Mouse (Mus musculus): ENCODE measurements around the gene Zbtb25. TPM values are rescaled to one million over a fixed set of nuclear protein-coding genes. Genes with fewer than 3 reads are reported as not detected.

Gene Zbtb25
- polyA plus RNA-seq, 1 experiment from 2014 or later: 11.7 TPM

DNA sequence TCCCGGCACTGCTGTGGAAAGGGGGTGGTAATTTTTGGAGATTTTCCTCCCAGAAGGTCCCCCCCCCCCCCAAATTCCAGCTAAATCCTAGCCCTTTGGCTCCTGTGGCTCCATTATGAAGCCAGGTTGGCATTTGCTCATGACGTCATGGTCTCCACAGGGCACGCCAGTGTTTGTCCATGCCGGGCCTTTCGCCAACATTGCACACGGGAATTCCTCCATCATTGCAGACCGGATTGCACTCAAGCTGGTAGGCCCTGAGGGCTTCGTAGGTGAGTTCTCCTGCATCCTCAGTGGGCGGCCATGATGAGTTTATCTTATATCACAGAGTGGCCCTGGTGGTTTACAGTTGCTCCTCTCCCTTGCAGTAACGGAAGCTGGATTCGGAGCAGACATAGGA, 65.9 kb downstream of the Zbtb25 start:
- peaks cover 8% of the 10 kb centered on the region; the same call in 1 of the 2 replicates for H3K4me1 ChIP-seq (replicated peaks)
- no peak overlapping the region for H3K4me3 ChIP-seq (replicated peaks)
- no peak overlapping the region for H3K4me2 ChIP-seq (replicated peaks)
- H3K9me3 ChIP-seq: no peaks in the 10 kb centered on the region
- 90% methylated on average over 11 of the region's 11 CpGs for WGBS
- H3K27ac ChIP-seq: no peak overlapping the region
- no peak overlapping the region for H3K9ac ChIP-seq
- no peak for ATAC-seq
- H3K27me3 ChIP-seq (replicated peaks): no peaks in the 10 kb centered on the region
- H3K36me3 ChIP-seq: no peaks in the 10 kb centered on the region; the same call in 1 of the 2 replicates

DNA sequence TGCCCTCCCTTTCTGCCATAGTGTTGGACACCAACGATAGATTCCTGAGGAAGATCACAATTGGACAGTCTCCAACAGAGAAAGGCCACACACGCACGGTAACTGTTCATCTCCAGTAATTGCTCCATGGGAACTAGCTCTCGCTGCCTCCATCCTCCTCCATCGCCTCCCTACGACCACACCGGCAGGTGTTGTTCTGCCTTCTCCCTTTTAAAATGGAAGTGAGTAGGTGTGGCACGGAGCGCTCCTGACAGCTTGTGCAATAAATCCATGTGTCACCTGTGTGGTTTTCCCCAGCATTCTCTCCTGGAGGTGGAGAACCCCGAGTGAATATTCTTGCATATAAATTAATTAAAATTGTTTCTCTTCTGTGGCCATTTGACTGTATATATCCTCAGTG, 69.0 kb downstream of the Zbtb25 start:
- Histone ChIP-seq H3K27ac (no peak overlapping the region), H3K9ac (no peak overlapping the region), H3K4me3 (replicated peaks) (no peak overlapping the region), H3K4me2 (replicated peaks) (no peak overlapping the region), H3K27me3 (replicated peaks) (no peaks in the 10 kb centered on the region), H3K36me3 (no peaks in the 10 kb centered on the region), H3K4me1 (replicated peaks) (no peaks in the 10 kb centered on the region), H3K9me3 (no peaks in the 10 kb centered on the region)
- no peak for ATAC-seq
- 81% methylated on average over 10 of the region's 10 CpGs for WGBS

DNA sequence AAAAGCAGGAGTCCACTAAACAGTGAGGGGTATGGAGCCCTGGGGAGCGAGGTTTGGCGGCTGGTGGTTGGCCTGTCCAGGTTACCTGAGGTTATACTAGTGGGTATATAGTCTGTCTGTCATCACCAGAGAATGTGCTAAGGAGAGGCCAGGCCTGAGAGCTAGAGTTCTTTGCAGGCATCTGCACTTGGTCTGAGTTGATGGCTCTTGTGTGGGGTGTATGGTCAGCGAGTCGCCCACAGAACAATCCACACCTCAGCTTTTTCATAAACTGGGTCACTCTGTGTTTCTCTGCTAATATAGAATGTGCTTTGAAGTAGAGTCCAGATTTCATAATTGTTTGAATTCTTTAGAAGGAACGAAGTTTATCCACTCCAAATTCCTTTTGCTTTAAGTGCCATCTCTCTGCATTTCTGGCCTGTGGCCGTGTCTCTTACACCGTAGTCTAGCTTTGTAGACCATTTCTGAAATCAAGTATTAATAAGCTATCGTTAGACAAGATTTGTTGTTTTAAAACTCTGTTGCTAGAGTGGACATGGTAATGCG, 70.0 kb downstream of the Zbtb25 start:
- Histone ChIP-seq H3K27me3 (replicated peaks) (no peaks in the 10 kb centered on the region), H3K4me1 (replicated peaks) (no peaks in the 10 kb centered on the region), H3K27ac (no peak overlapping the region), H3K36me3 (no peaks in the 10 kb centered on the region), H3K4me3 (replicated peaks) (no peak overlapping the region), H3K4me2 (replicated peaks) (no peak overlapping the region), H3K9ac (no peak overlapping the region), H3K9me3 (no peaks in the 10 kb centered on the region)
- no peak for ATAC-seq
- WGBS: 86% methylated on average over 9 of the region's 9 CpGs

DNA sequence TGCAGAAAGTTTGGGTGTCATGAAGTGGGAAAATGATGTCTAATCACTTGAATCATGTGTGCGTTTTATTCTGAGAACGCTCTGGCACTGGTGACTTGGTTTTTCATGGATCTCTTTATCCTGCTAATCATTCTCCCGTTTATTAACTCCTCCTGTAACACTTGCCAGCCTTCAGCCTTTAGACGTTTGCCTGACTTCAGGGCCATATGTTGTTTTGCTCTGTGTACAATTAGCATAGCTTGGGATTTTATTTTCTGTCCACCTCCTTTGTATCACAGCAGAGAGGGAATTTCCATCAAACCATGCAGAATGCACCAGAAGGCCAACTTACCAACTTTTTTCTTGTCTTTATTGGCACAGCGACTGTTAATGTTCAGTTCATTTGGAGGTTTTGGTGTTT, 71.6 kb downstream of the Zbtb25 start:
- peaks cover 9% of the 10 kb centered on the region; the same call in 1 of the 2 replicates for H3K36me3 ChIP-seq

More for the DNA sequence above, 71.6 kb downstream of the Zbtb25 start:
- Histone ChIP-seq H3K4me2 (replicated peaks) (no peak overlapping the region), H3K9ac (no peak overlapping the region), H3K9me3 (no peaks in the 10 kb centered on the region), H3K4me1 (replicated peaks) (no peaks in the 10 kb centered on the region), H3K4me3 (replicated peaks) (no peak overlapping the region), H3K27me3 (replicated peaks) (no peaks in the 10 kb centered on the region), H3K27ac (no peak overlapping the region)
- no peak for ATAC-seq
- 82% methylated on average over 5 of the region's 5 CpGs for WGBS

Other genes starting within 250 kb of the Zbtb25 start
- 0.05 and 0.06 TPM in 2 replicates for gene Esr2, start 192.3 kb downstream of the Zbtb25 start, polyA plus RNA-seq (2015; fragmentation: Nextera tagmentation; extraction: Ambion mirVana)
- gene Tex21, start 122.9 kb downstream of the Zbtb25 start, polyA plus RNA-seq (2015; fragmentation: Nextera tagmentation; extraction: Ambion mirVana): not detected in 2 replicates
- gene Mthfd1, start 114.3 kb downstream of the Zbtb25 start, polyA plus RNA-seq (2015; fragmentation: Nextera tagmentation; extraction: Ambion mirVana): 102 TPM in 2 replicates
- gene Akap5, start 44.7 kb downstream of the Zbtb25 start, polyA plus RNA-seq (2015; fragmentation: Nextera tagmentation; extraction: Ambion mirVana): 2.7 and 3.3 TPM in 2 replicates
- gene Zbtb1, start 664 bp upstream of the Zbtb25 start, polyA plus RNA-seq (2015; fragmentation: Nextera tagmentation; extraction: Ambion mirVana): 6.7 and 7.6 TPM in 2 replicates
- 10.1 and 11.9 TPM in 2 replicates for gene Hspa2, start 34.6 kb upstream of the Zbtb25 start, polyA plus RNA-seq (2015; fragmentation: Nextera tagmentation; extraction: Ambion mirVana)
- 1.1 and 1.5 TPM in 2 replicates for gene Ppp1r36, start 47.9 kb upstream of the Zbtb25 start, polyA plus RNA-seq (2015; fragmentation: Nextera tagmentation; extraction: Ambion mirVana)
- 9.5 and 11.2 TPM in 2 replicates for gene Plekhg3, start 161.3 kb upstream of the Zbtb25 start, polyA plus RNA-seq (2015; fragmentation: Nextera tagmentation; extraction: Ambion mirVana)

Data from intestine, embryonic 15.5 days (tissue).